33 mouse cellular contexts compared by ENCODE assay signal in the genomic region with DNA sequence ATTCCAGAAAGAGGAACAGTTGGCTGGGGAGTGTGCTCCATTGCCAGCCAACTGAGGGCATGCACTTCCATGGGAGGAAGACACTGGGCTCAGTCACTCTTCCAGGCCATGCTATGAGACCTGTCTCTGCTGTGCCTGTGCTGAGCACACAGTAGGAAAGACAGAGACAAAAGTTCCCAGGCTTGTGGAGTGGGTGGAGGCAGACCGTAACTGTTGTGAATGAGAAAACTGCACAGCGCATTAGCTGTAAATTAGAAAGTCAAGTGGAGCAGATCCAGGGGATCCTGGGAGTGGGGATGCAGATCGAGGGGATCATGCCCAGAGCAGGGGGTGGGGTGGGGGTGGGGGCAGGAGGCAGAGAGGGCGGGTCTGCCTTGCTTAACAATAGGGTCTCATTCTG. TPM values are rescaled to one million over a fixed set of nuclear protein-coding genes. Genes with fewer than 3 reads are reported as not detected.
DNase-seq lines count a peak whose midpoint lies in the region; ATAC-seq and TF ChIP-seq lines count a peak whose summit lies in the region.
"Had no signal": no experiment of that assay in that cellular context is flagged by ENCODE, and none has a peak within 500 bp of the region (broad histone marks: within the 10 kb centered on the region; RNA-seq: fewer than 3 reads in every experiment).

No protein-coding gene starts in this region.

- no peak overlapping the region for H3K4me2 ChIP-seq in forebrain, embryonic 12.5 days
- H3K4me2 ChIP-seq: embryonic facial prominence, embryonic 15.5 days; forebrain, embryonic 15.5 days; hindbrain, embryonic 14.5 days had no signal

- no peak overlapping the region for H3K27ac ChIP-seq in gastrocnemius, adult 2 months
- no peak overlapping the region for H3K27ac ChIP-seq in forebrain, embryonic 12.5 days
- H3K27ac ChIP-seq in left cerebral cortex, adult 2 months = no peak overlapping the region
- H3K27ac ChIP-seq: embryonic facial prominence, embryonic 15.5 days; forebrain, embryonic 15.5 days; hindbrain, embryonic 14.5 days; hindbrain, postnatal 0 days had no signal

- DNase-seq in gastrocnemius, adult 2 months = peak; percentile 12
- DNase-seq in gastrocnemius, postnatal 4 days (ENCODE audit: low spot score in 2 of 2) = no peak
- DNase-seq in ES-CJ7 (ENCODE audit: low read depth, low spot score) (peak; percentile 79), ZHBTc4 (ENCODE audit: low read depth, low spot score) (peak; percentile 65)
- no peak for DNase-seq in left cerebral cortex, adult 2 months (ENCODE audit: extremely low spot score in 1 of 2, low spot score in 2 of 2)
- DNase-seq: adrenal gland, postnatal 10 days; adrenal gland, postnatal 36 days; cerebellum, adult 11 months; cerebellum, adult 2 months; cerebellum, postnatal 36 days; gastrocnemius, postnatal 10 days; gastrocnemius, postnatal 36 days; heart, adult 11 months; kidney, adult 2 months had no signal

- no peaks in the 10 kb centered on the region for H3K9me3 ChIP-seq in E14TG2a.4 (ENCODE audit: low read length)
- H3K9me3 ChIP-seq in forebrain, embryonic 12.5 days = no peaks in the 10 kb centered on the region
- H3K9me3 ChIP-seq: embryonic facial prominence, embryonic 15.5 days; forebrain, embryonic 15.5 days had no signal

- WGBS in forebrain, embryonic 12.5 days = 50% methylated on average over 4 of the region's 4 CpGs

- peaks cover 87% of the 10 kb centered on the region for H3K4me1 ChIP-seq in E14TG2a.4 (replicated peaks; ENCODE audit: low read depth, low read length)
- peaks cover 29% of the 10 kb centered on the region for H3K4me1 ChIP-seq in forebrain, embryonic 12.5 days

- TF ChIP-seq CTCF in gastrocnemius, adult 2 months (IDR thresholded peaks at IDR 0.05) = no peak
- no peak for TF ChIP-seq CTCF in E14TG2a.4 (conservative IDR thresholded peaks at IDR 0.05; ENCODE audit: low read length)
- no peak for TF ChIP-seq CTCF in left cerebral cortex, adult 2 months (IDR thresholded peaks at IDR 0.05)

- H3K27me3 ChIP-seq in E14TG2a.4 (ENCODE audit: insufficient read depth, low read length) = no peaks in the 10 kb centered on the region
- 0 out of 2 replicates have a peak, but pooled peaks cover 4% of the 10 kb centered on the region for H3K27me3 ChIP-seq in forebrain, embryonic 12.5 days
- H3K27me3 ChIP-seq: CH12.LX; embryonic facial prominence, embryonic 15.5 days; forebrain, embryonic 15.5 days had no signal

- ATAC-seq in forebrain, embryonic 12.5 days (ENCODE audit: low FRiP score) = no peak
- ATAC-seq: inflammation-experienced regulatory T-cells, adult 6 months; intestine, postnatal 0 days had no signal

- no peak overlapping the region for H3K4me3 ChIP-seq in gastrocnemius, adult 2 months
- H3K4me3 ChIP-seq in E14TG2a.4 (replicated peaks; ENCODE audit: low read length) = peak overlapping the region; percentile 57
- no peak overlapping the region for H3K4me3 ChIP-seq in forebrain, embryonic 12.5 days (replicated peaks)
- H3K4me3 ChIP-seq in left cerebral cortex, adult 2 months = no peak overlapping the region
- H3K4me3 ChIP-seq: embryonic facial prominence, embryonic 15.5 days; forebrain, embryonic 15.5 days had no signal

- H3K9ac ChIP-seq in forebrain, embryonic 12.5 days = no peak overlapping the region
- H3K9ac ChIP-seq: embryonic facial prominence, embryonic 15.5 days; forebrain, embryonic 15.5 days; hindbrain, embryonic 14.5 days had no signal

- intact Hi-C loops in gastrocnemius, adult 2 months (cut with DNase I) = no loop called here
- intact Hi-C loops in left cerebral cortex, adult 2 months (cut with DNase I) = no loop called here

- H3K36me3 ChIP-seq in E14TG2a.4 (ENCODE audit: insufficient read depth, low read length) = peaks cover 17% of the 10 kb centered on the region
- peaks cover 9% of the 10 kb centered on the region; the same call in 1 of the 2 replicates for H3K36me3 ChIP-seq in forebrain, embryonic 12.5 days (replicated peaks)
- H3K36me3 ChIP-seq: embryonic facial prominence, embryonic 15.5 days had no signal

RNA-seq across cellular contexts. Expression of gene Slc25a44, which starts 14.6 kb away (rescaled TPM):
- 10 to 100 TPM; 16.1 to 18.5 TPM for total RNA-seq in gastrocnemius, adult 2 months (2021)
- 10 to 100 TPM; 12.1 to 13.3 TPM for total RNA-seq in gastrocnemius, postnatal 4 days (2021)
- 22.7 and 24.9 TPM in 2 replicates for polyA plus RNA-seq in forebrain, embryonic 12.5 days (2016; fragmentation: Nextera tagmentation; extraction: Ambion mirVana)
- 10 to 100 TPM; 75.8 to 77.6 TPM for total RNA-seq in left cerebral cortex, adult 2 months (2021)

RNA-seq across cellular contexts. Expression of gene Sema4a, which starts 21.4 kb away (rescaled TPM):
- 1 to 10 TPM; 1.2 to 1.8 TPM for total RNA-seq in gastrocnemius, adult 2 months (2021)
- total RNA-seq in gastrocnemius, postnatal 4 days (2021) = 1 to 10 TPM; 3.0 to 4.4 TPM
- polyA plus RNA-seq in forebrain, embryonic 12.5 days (2016; fragmentation: Nextera tagmentation; extraction: Ambion mirVana) = 15.3 and 16.0 TPM in 2 replicates
- 10 to 100 TPM; 68.7 to 71.2 TPM for total RNA-seq in left cerebral cortex, adult 2 months (2021)

RNA-seq across cellular contexts. Expression of gene Pmf1, which starts 29.5 kb away (rescaled TPM):
- total RNA-seq in gastrocnemius, adult 2 months (2021) = 10 to 100 TPM; 16.2 to 19.7 TPM
- 10 to 100 TPM; 52.2 to 59.1 TPM for total RNA-seq in gastrocnemius, postnatal 4 days (2021)
- 119 and 120 TPM in 2 replicates for polyA plus RNA-seq in forebrain, embryonic 12.5 days (2016; fragmentation: Nextera tagmentation; extraction: Ambion mirVana)
- total RNA-seq in left cerebral cortex, adult 2 months (2021) = 1 to 10 TPM; 6.5 to 6.6 TPM

RNA-seq across cellular contexts. Expression of gene Bglap, which starts 55.3 kb away (rescaled TPM):
- not detected for total RNA-seq in gastrocnemius, adult 2 months (2021)
- 1 to 10 TPM in 1 of 2 experiments, not detected in 1; 1.4 TPM for total RNA-seq in gastrocnemius, postnatal 4 days (2021)
- polyA plus RNA-seq in forebrain, embryonic 12.5 days (2016; fragmentation: Nextera tagmentation; extraction: Ambion mirVana) = not detected in 2 replicates
- 1 to 10 TPM; 1.4 to 1.6 TPM for total RNA-seq in left cerebral cortex, adult 2 months (2021)
- total RNA-seq: CH12.LX; gastrocnemius, postnatal 36 days; heart, adult 8-10 months; heart, postnatal 25 days; hematopoietic stem cell, adult 5-6 weeks; hindbrain, postnatal 0 days; MEL had no signal
- polyA plus RNA-seq: cortical plate, adult 2 months; embryonic facial prominence, embryonic 11.5 days; forebrain, embryonic 11.5 days; forebrain, embryonic 15.5 days; heart, embryonic 11.5 days; heart, embryonic 14.5 days; heart, postnatal 0 days; hindbrain, embryonic 14.5 days; hindbrain, postnatal 0 days; inflammation-experienced regulatory T-cells, adult 6 months; intestine, postnatal 0 days; kidney, adult 2 months had no signal

Comparison
In these comparisons a context has a peak if more than half of its experiments do, and no peak if none do; other contexts are left out.
1. DNase-seq: peak in gastrocnemius, adult 2 months (single experiment), ES-CJ7 (single experiment) and ZHBTc4 (single experiment); none in gastrocnemius, postnatal 4 days (0 of 2) and left cerebral cortex, adult 2 months (0 of 2).
2. RNA of gene Sema4a, which starts 21.4 kb away (total RNA-seq): 68.7 to 71.2 TPM in left cerebral cortex, adult 2 months; 3.0 to 4.4 TPM in gastrocnemius, postnatal 4 days and 1.2 to 1.8 TPM in gastrocnemius, adult 2 months; every median in the first group is over 10 times any median in the second.